Comparison of ENCODE assay signal across 22 mouse cellular contexts in genomic region chr5:122928293-122928692, GRCm38 (mm10).
DNase-seq lines count a peak whose midpoint lies in the region; ATAC-seq lines count a peak whose summit lies in the region.
"Had no signal": no experiment of that assay in that cellular context is flagged by ENCODE, and none has a peak within 500 bp of the region (broad histone marks: within the 10 kb centered on the region; RNA-seq: fewer than 3 reads in every experiment).

No protein-coding gene starts in this region.

- H3K9ac ChIP-seq in embryonic facial prominence, embryonic 14.5 days (ENCODE audit: low read depth, low read length), result no peak overlapping the region
- H3K9ac ChIP-seq in lung, embryonic 16.5 days (ENCODE audit: low read length), result peak overlapping the region; percentile 36; the same call in 1 of the 2 replicates
- H3K9ac ChIP-seq in stomach, embryonic 16.5 days (ENCODE audit: low read length), result no peak overlapping the region
- H3K9ac ChIP-seq in midbrain, embryonic 14.5 days (replicated peaks; ENCODE audit: low read length), result no peak overlapping the region
- H3K9ac ChIP-seq: heart, embryonic 15.5 days; hindbrain, embryonic 13.5 days; midbrain, embryonic 12.5 days had no signal

- H3K27ac ChIP-seq in embryonic facial prominence, embryonic 14.5 days (replicated peaks; ENCODE audit: low read depth, low read length), result no peak overlapping the region
- no peak overlapping the region for H3K27ac ChIP-seq in embryonic facial prominence, embryonic 10.5 days (replicated peaks)
- 0 out of 2 replicates have a peak overlapping the region, but pooled peaks have one; percentile 16 for H3K27ac ChIP-seq in lung, embryonic 16.5 days (ENCODE audit: low read length)
- no peak overlapping the region for H3K27ac ChIP-seq in stomach, embryonic 16.5 days (ENCODE audit: low read length)
- no peak overlapping the region for H3K27ac ChIP-seq in midbrain, embryonic 14.5 days (replicated peaks; ENCODE audit: low read depth, low read length)
- H3K27ac ChIP-seq: heart, adult 2 months; hindbrain, embryonic 13.5 days; layer of hippocampus, adult 2 months; midbrain, embryonic 12.5 days had no signal

- H3K27me3 ChIP-seq in embryonic facial prominence, embryonic 14.5 days (replicated peaks; ENCODE audit: control insufficient read depth, insufficient read depth, low read length), result no peaks in the 10 kb centered on the region
- H3K27me3 ChIP-seq in embryonic facial prominence, embryonic 10.5 days (replicated peaks; ENCODE audit: low read depth, poor library complexity, severe bottlenecking), result no peaks in the 10 kb centered on the region
- no peaks in the 10 kb centered on the region for H3K27me3 ChIP-seq in lung, embryonic 16.5 days (ENCODE audit: control insufficient read depth, insufficient read depth, low read depth, low read length)
- no peaks in the 10 kb centered on the region for H3K27me3 ChIP-seq in stomach, embryonic 16.5 days (ENCODE audit: control insufficient read depth, insufficient read depth, low read length)
- no peaks in the 10 kb centered on the region for H3K27me3 ChIP-seq in midbrain, embryonic 14.5 days (ENCODE audit: control insufficient read depth, insufficient read depth, low read length)
- H3K27me3 ChIP-seq: heart, embryonic 15.5 days; hindbrain, embryonic 13.5 days; midbrain, embryonic 12.5 days had no signal

- H3K4me3 ChIP-seq in embryonic facial prominence, embryonic 14.5 days (ENCODE audit: low read depth, low read length), result no peak overlapping the region
- H3K4me3 ChIP-seq in embryonic facial prominence, embryonic 10.5 days, result no peak overlapping the region
- H3K4me3 ChIP-seq in lung, embryonic 16.5 days (ENCODE audit: low read length), result no peak overlapping the region
- H3K4me3 ChIP-seq in stomach, embryonic 16.5 days (replicated peaks; ENCODE audit: low read length), result no peak overlapping the region
- no peak overlapping the region for H3K4me3 ChIP-seq in midbrain, embryonic 14.5 days (replicated peaks; ENCODE audit: low read depth, low read length)
- H3K4me3 ChIP-seq: heart, adult 2 months; heart, embryonic 15.5 days; hindbrain, embryonic 13.5 days; layer of hippocampus, adult 2 months; midbrain, embryonic 12.5 days had no signal

- 0 out of 2 replicates have a peak, but pooled peaks cover 11% of the 10 kb centered on the region for H3K36me3 ChIP-seq in embryonic facial prominence, embryonic 14.5 days (ENCODE audit: control insufficient read depth, insufficient read depth, low read length)
- peaks cover 34% of the 10 kb centered on the region for H3K36me3 ChIP-seq in embryonic facial prominence, embryonic 10.5 days (replicated peaks)
- H3K36me3 ChIP-seq in lung, embryonic 16.5 days (ENCODE audit: control insufficient read depth, insufficient read depth, low read length), result peaks cover 10% of the 10 kb centered on the region; the same call in 1 of the 2 replicates
- no peaks in the 10 kb centered on the region for H3K36me3 ChIP-seq in stomach, embryonic 16.5 days (ENCODE audit: control insufficient read depth, insufficient read depth, low read length)
- H3K36me3 ChIP-seq in midbrain, embryonic 14.5 days (ENCODE audit: control insufficient read depth, insufficient read depth, low read length), result peaks cover 7% of the 10 kb centered on the region; the same call in 1 of the 2 replicates

- no peaks in the 10 kb centered on the region for H3K9me3 ChIP-seq in embryonic facial prominence, embryonic 14.5 days (ENCODE audit: control insufficient read depth, low read length)
- no peaks in the 10 kb centered on the region for H3K9me3 ChIP-seq in embryonic facial prominence, embryonic 10.5 days
- no peaks in the 10 kb centered on the region for H3K9me3 ChIP-seq in lung, embryonic 16.5 days (ENCODE audit: control insufficient read depth, low read length)
- H3K9me3 ChIP-seq in stomach, embryonic 16.5 days (replicated peaks; ENCODE audit: control insufficient read depth, low read length), result no peaks in the 10 kb centered on the region
- no peaks in the 10 kb centered on the region for H3K9me3 ChIP-seq in midbrain, embryonic 14.5 days (ENCODE audit: control insufficient read depth, low read length)
- H3K9me3 ChIP-seq: G1E; heart, embryonic 15.5 days; hindbrain, embryonic 13.5 days; midbrain, embryonic 12.5 days had no signal

- 0 out of 2 replicates have a peak, but pooled peaks have one; percentile 22 for ATAC-seq in embryonic facial prominence, embryonic 14.5 days (ENCODE audit: low read depth)
- no peak for ATAC-seq in lung, embryonic 16.5 days (ENCODE audit: low read depth)
- 0 out of 2 replicates have a peak, but pooled peaks have one; percentile 29 for ATAC-seq in common myeloid progenitor, adult 5-6 weeks (replicated peaks; ENCODE audit: low read depth, poor library complexity, severe bottlenecking)
- ATAC-seq in stomach, embryonic 16.5 days (ENCODE audit: insufficient read depth, low FRiP score), result peak; percentile 54; the same call in 1 of the 2 replicates
- no peak for ATAC-seq in midbrain, embryonic 14.5 days (ENCODE audit: low FRiP score, low TSS enrichment)

- no peak overlapping the region for H3K4me2 ChIP-seq in embryonic facial prominence, embryonic 14.5 days (ENCODE audit: low read depth, low read length)
- H3K4me2 ChIP-seq in lung, embryonic 16.5 days (ENCODE audit: low read depth, low read length), result no peak overlapping the region
- H3K4me2 ChIP-seq in stomach, embryonic 16.5 days (ENCODE audit: low read depth, low read length), result no peak overlapping the region
- no peak overlapping the region for H3K4me2 ChIP-seq in midbrain, embryonic 14.5 days (ENCODE audit: low read length)
- H3K4me2 ChIP-seq: heart, embryonic 15.5 days; hindbrain, embryonic 13.5 days; midbrain, embryonic 12.5 days had no signal

- 62% methylated on average over 3 of the region's 3 CpGs for WGBS in embryonic facial prominence, embryonic 14.5 days
- 72% methylated on average over 3 of the region's 3 CpGs for WGBS in embryonic facial prominence, embryonic 10.5 days
- 60% methylated on average over 3 of the region's 3 CpGs for WGBS in lung, embryonic 16.5 days
- WGBS in stomach, embryonic 16.5 days, result 53% methylated on average over 3 of the region's 3 CpGs
- 83% methylated on average over 3 of the region's 3 CpGs for WGBS in midbrain, embryonic 14.5 days

- H3K4me1 ChIP-seq in embryonic facial prominence, embryonic 14.5 days (ENCODE audit: control insufficient read depth, insufficient read depth, low read length), result 0 out of 2 replicates have a peak, but pooled peaks cover 2% of the 10 kb centered on the region
- peaks cover 9% of the 10 kb centered on the region; the same call in 1 of the 2 replicates for H3K4me1 ChIP-seq in embryonic facial prominence, embryonic 10.5 days
- H3K4me1 ChIP-seq in lung, embryonic 16.5 days (replicated peaks; ENCODE audit: control insufficient read depth, insufficient read depth, low read length), result no peaks in the 10 kb centered on the region; the same call in none of the 2 replicates
- H3K4me1 ChIP-seq in stomach, embryonic 16.5 days (ENCODE audit: control insufficient read depth, insufficient read depth, low read length), result peaks cover 5% of the 10 kb centered on the region
- H3K4me1 ChIP-seq in midbrain, embryonic 14.5 days (ENCODE audit: control insufficient read depth, insufficient read depth, low read length), result no peaks in the 10 kb centered on the region
- H3K4me1 ChIP-seq: hindbrain, embryonic 13.5 days; midbrain, embryonic 12.5 days had no signal

- peak; percentile 26 for DNase-seq in embryonic facial prominence, embryonic 14.5 days (ENCODE audit: low spot score)
- no peak for DNase-seq in embryonic facial prominence, embryonic 10.5 days (ENCODE audit: low spot score)
- no peak for DNase-seq in lung, postnatal 14 days
- no peak for DNase-seq in midbrain, embryonic 14.5 days
- DNase-seq in MN1 (ENCODE audit: low spot score), result no peak
- DNase-seq: adrenal gland, postnatal 10 days; cerebellum, adult 2 months; gastrocnemius, postnatal 36 days; heart, adult 2 months; heart, postnatal 36 days; kidney, adult 9 months; kidney, postnatal 25 days; right cerebral cortex, postnatal 25 days; spleen, adult 18-20 months had no signal

Comparison
In these comparisons a context has a peak if more than half of its experiments do, and no peak if none do; other contexts are left out.
1. ATAC-seq: peak in embryonic facial prominence, embryonic 14.5 days (single experiment), common myeloid progenitor, adult 5-6 weeks (single experiment) and stomach, embryonic 16.5 days (single experiment); none in lung, embryonic 16.5 days (single experiment) and midbrain, embryonic 14.5 days (single experiment).